Mouse (Mus musculus): ENCODE results near the gene Zfp94. TPM values are rescaled to one million over a fixed set of nuclear protein-coding genes. Genes with fewer than 3 reads are reported as not detected.
A peak's percentile ranks its signal among the peaks of the same experiment; 100 is the strongest.

Gene Zfp94
- polyA plus RNA-seq (2015; fragmentation: Nextera tagmentation; extraction: Ambion mirVana), result 13.7 and 14.5 TPM in 2 replicates

- H3K4me3 ChIP-seq (replicated peaks), result peak within 1 kb of the TSS; percentile 64
- H3K36me3 ChIP-seq, result peaks cover 10% of the 10 kb centered on the region
- peak; percentile 91 for ATAC-seq (ENCODE audit: insufficient number of reproducible peaks, low FRiP score, low TSS enrichment, low read depth)
- peak within 1 kb of the TSS; percentile 88 for H3K27ac ChIP-seq (replicated peaks)
- H3K4me1 ChIP-seq, result peaks cover 10% of the 10 kb centered on the region; the same call in 1 of the 2 replicates
- H3K9ac ChIP-seq, result peak within 1 kb of the TSS; percentile 69
- no peaks in the 10 kb centered on the region for H3K27me3 ChIP-seq
- under 1% methylated on average over 33 of the region's 33 CpGs for WGBS
- H3K4me2 ChIP-seq (replicated peaks), result peak within 1 kb of the TSS; percentile 76
- H3K9me3 ChIP-seq (replicated peaks), result no peaks in the 10 kb centered on the region
Measured at GRCm38 (mm10) chr7:24316567-24317092, at the start of gene Zfp94. Zfp94 (minus strand) TSS chr7:24316666.

- Histone ChIP-seq H3K4me3 (replicated peaks) (no peak overlapping the region), H3K9me3 (replicated peaks) (no peaks in the 10 kb centered on the region), H3K27ac (replicated peaks) (no peak overlapping the region), H3K36me3 (no peaks in the 10 kb centered on the region), H3K4me1 (peaks cover 9% of the 10 kb centered on the region), H3K4me2 (replicated peaks) (no peak overlapping the region), H3K9ac (no peak overlapping the region), H3K27me3 (no peaks in the 10 kb centered on the region)
- 78% methylated on average over 5 of the region's 5 CpGs for WGBS
- ATAC-seq (ENCODE audit: insufficient number of reproducible peaks, low FRiP score, low TSS enrichment, low read depth), result no peak; the same call in 1 of the 2 replicates
Measured at GRCm38 (mm10) chr7:24365258-24366014, 49.0 kb upstream of the Zfp94 start.

GRCm38 (mm10) chr7:24364827-24365226 lies 48.4 kb upstream of the Zfp94 start:
- Histone ChIP-seq H3K27me3 (no peaks in the 10 kb centered on the region), H3K9ac (no peak overlapping the region), H3K9me3 (replicated peaks) (no peaks in the 10 kb centered on the region), H3K4me3 (replicated peaks) (no peak overlapping the region), H3K36me3 (no peaks in the 10 kb centered on the region), H3K4me1 (peaks cover 3% of the 10 kb centered on the region), H3K4me2 (replicated peaks) (no peak overlapping the region), H3K27ac (replicated peaks) (no peak overlapping the region)
- 19% methylated on average over 10 of the region's 10 CpGs for WGBS
- ATAC-seq (ENCODE audit: insufficient number of reproducible peaks, low FRiP score, low TSS enrichment, low read depth), result no peak; the same call in 1 of the 2 replicates

- WGBS, result 25% methylated on average over 7 of the region's 7 CpGs
- Histone ChIP-seq H3K27me3 (no peaks in the 10 kb centered on the region), H3K4me2 (replicated peaks) (no peak overlapping the region), H3K4me3 (replicated peaks) (no peak overlapping the region), H3K27ac (replicated peaks) (no peak overlapping the region), H3K9ac (no peak overlapping the region), H3K9me3 (replicated peaks) (no peaks in the 10 kb centered on the region), H3K4me1 (no peaks in the 10 kb centered on the region), H3K36me3 (no peaks in the 10 kb centered on the region)
- no peak for ATAC-seq (ENCODE audit: insufficient number of reproducible peaks, low FRiP score, low TSS enrichment, low read depth)
Measured at GRCm38 (mm10) chr7:24363228-24363627, 46.8 kb upstream of the Zfp94 start.

- H3K4me2 ChIP-seq (replicated peaks), result no peak overlapping the region
- H3K27me3 ChIP-seq, result no peaks in the 10 kb centered on the region
- WGBS, result 66% methylated on average over 4 of the region's 4 CpGs
- H3K4me1 ChIP-seq, result no peaks in the 10 kb centered on the region
- H3K9ac ChIP-seq, result no peak overlapping the region
- H3K27ac ChIP-seq (replicated peaks), result no peak overlapping the region
- no peak for ATAC-seq (ENCODE audit: insufficient number of reproducible peaks, low FRiP score, low TSS enrichment, low read depth)
- H3K36me3 ChIP-seq, result no peaks in the 10 kb centered on the region
- H3K9me3 ChIP-seq (replicated peaks), result no peaks in the 10 kb centered on the region
- H3K4me3 ChIP-seq (replicated peaks), result no peak overlapping the region
Measured at GRCm38 (mm10) chr7:24361001-24361400, 44.5 kb upstream of the Zfp94 start.

- ATAC-seq (ENCODE audit: insufficient number of reproducible peaks, low FRiP score, low TSS enrichment, low read depth), result no peak
- WGBS, result 28% methylated on average over 9 of the region's 9 CpGs
- no peak overlapping the region for H3K4me3 ChIP-seq (replicated peaks)
Measured at GRCm38 (mm10) chr7:24359269-24359668, 42.8 kb upstream of the Zfp94 start.

GRCm38 (mm10) chr7:24357899-24358298 lies 41.4 kb upstream of the Zfp94 start:
- Histone ChIP-seq H3K4me2 (replicated peaks) (no peak overlapping the region), H3K4me1 (no peaks in the 10 kb centered on the region), H3K27me3 (no peaks in the 10 kb centered on the region), H3K27ac (replicated peaks) (no peak overlapping the region), H3K9me3 (replicated peaks) (no peaks in the 10 kb centered on the region), H3K36me3 (no peaks in the 10 kb centered on the region), H3K4me3 (replicated peaks) (no peak overlapping the region), H3K9ac (no peak overlapping the region)
- WGBS, result 53% methylated on average over 4 of the region's 4 CpGs
- no peak for ATAC-seq (ENCODE audit: insufficient number of reproducible peaks, low FRiP score, low TSS enrichment, low read depth)

More at GRCm38 (mm10) chr7:24359269-24359668, 42.8 kb upstream of the Zfp94 start:
- no peak overlapping the region for H3K4me2 ChIP-seq (replicated peaks)
- no peaks in the 10 kb centered on the region for H3K4me1 ChIP-seq
- no peak overlapping the region for H3K9ac ChIP-seq
- no peak overlapping the region for H3K27ac ChIP-seq (replicated peaks)
- H3K36me3 ChIP-seq, result no peaks in the 10 kb centered on the region
- H3K9me3 ChIP-seq (replicated peaks), result no peaks in the 10 kb centered on the region
- no peaks in the 10 kb centered on the region for H3K27me3 ChIP-seq

GRCm38 (mm10) chr7:24356081-24356480 lies 39.6 kb upstream of the Zfp94 start:
- H3K4me3 ChIP-seq (replicated peaks), result no peak overlapping the region
- H3K27ac ChIP-seq (replicated peaks), result no peak overlapping the region
- ATAC-seq (ENCODE audit: insufficient number of reproducible peaks, low FRiP score, low TSS enrichment, low read depth), result no peak
- no peak overlapping the region for H3K4me2 ChIP-seq (replicated peaks)
- WGBS, result 75% methylated on average over 10 of the region's 10 CpGs
- no peak overlapping the region for H3K9ac ChIP-seq
- no peaks in the 10 kb centered on the region for H3K9me3 ChIP-seq (replicated peaks)
- no peaks in the 10 kb centered on the region for H3K4me1 ChIP-seq
- H3K36me3 ChIP-seq, result no peaks in the 10 kb centered on the region
- no peaks in the 10 kb centered on the region for H3K27me3 ChIP-seq

GRCm38 (mm10) chr7:24355646-24356045 lies 39.2 kb upstream of the Zfp94 start:
- Histone ChIP-seq H3K9me3 (replicated peaks) (no peaks in the 10 kb centered on the region), H3K27me3 (no peaks in the 10 kb centered on the region), H3K9ac (no peak overlapping the region), H3K4me1 (no peaks in the 10 kb centered on the region), H3K4me2 (replicated peaks) (no peak overlapping the region), H3K36me3 (no peaks in the 10 kb centered on the region), H3K27ac (replicated peaks) (0 out of 2 replicates have a peak overlapping the region, but pooled peaks have one; percentile 4), H3K4me3 (replicated peaks) (no peak overlapping the region)
- ATAC-seq (ENCODE audit: insufficient number of reproducible peaks, low FRiP score, low TSS enrichment, low read depth), result no peak
- 84% methylated on average over 6 of the region's 6 CpGs for WGBS

GRCm38 (mm10) chr7:24348896-24349295 lies 32.4 kb upstream of the Zfp94 start, which contains the start of gene Lypd5:
Lypd5 (plus strand) TSS chr7:24349196.
- Histone ChIP-seq H3K9ac (no peak within 1 kb of the TSS), H3K4me2 (replicated peaks) (no peak within 1 kb of the TSS), H3K36me3 (no peaks in the 10 kb centered on the region), H3K4me1 (no peaks in the 10 kb centered on the region), H3K27ac (replicated peaks) (no peak within 1 kb of the TSS), H3K27me3 (no peaks in the 10 kb centered on the region), H3K4me3 (replicated peaks) (no peak within 1 kb of the TSS), H3K9me3 (replicated peaks) (no peaks in the 10 kb centered on the region)
- WGBS, result 33% methylated on average over 6 of the region's 6 CpGs
- ATAC-seq (ENCODE audit: insufficient number of reproducible peaks, low FRiP score, low TSS enrichment, low read depth), result no peak

GRCm38 (mm10) chr7:24346444-24346843 lies 30.0 kb upstream of the Zfp94 start:
- no peak overlapping the region for H3K4me2 ChIP-seq (replicated peaks)
- no peaks in the 10 kb centered on the region for H3K27me3 ChIP-seq
- no peaks in the 10 kb centered on the region for H3K9me3 ChIP-seq (replicated peaks)
- H3K4me1 ChIP-seq, result no peaks in the 10 kb centered on the region
- WGBS, result 64% methylated on average over 5 of the region's 5 CpGs
- no peak overlapping the region for H3K4me3 ChIP-seq (replicated peaks)
- no peaks in the 10 kb centered on the region for H3K36me3 ChIP-seq
- no peak overlapping the region for H3K27ac ChIP-seq (replicated peaks)
- no peak for ATAC-seq (ENCODE audit: insufficient number of reproducible peaks, low FRiP score, low TSS enrichment, low read depth)
- no peak overlapping the region for H3K9ac ChIP-seq

All from embryonic facial prominence, embryonic 15.5 days (tissue).